8 mouse cellular contexts compared by ENCODE assay signal in genomic region chr2:11706746-11707065, GRCm38 (mm10). TPM values are rescaled to one million over a fixed set of nuclear protein-coding genes. Genes with fewer than 3 reads are reported as not detected.
A peak's percentile ranks its signal among the peaks of the same experiment; 100 is the strongest.
DNase-seq lines count a peak whose midpoint lies in the region; ATAC-seq and TF ChIP-seq lines count a peak whose summit lies in the region.

No protein-coding gene starts in this region.

- H3K9me3 ChIP-seq in megakaryocyte, embryonic 14.5 days: no peaks in the 10 kb centered on the region
- no peaks in the 10 kb centered on the region for H3K9me3 ChIP-seq in hindbrain, embryonic 15.5 days
- no peaks in the 10 kb centered on the region for H3K9me3 ChIP-seq in midbrain, postnatal 0 days (ENCODE audit: low read length)

- peaks cover 6% of the 10 kb centered on the region for H3K36me3 ChIP-seq in megakaryocyte, embryonic 14.5 days (replicated peaks; ENCODE audit: low read length)
- H3K36me3 ChIP-seq in hindbrain, embryonic 15.5 days: no peaks in the 10 kb centered on the region
- no peaks in the 10 kb centered on the region for H3K36me3 ChIP-seq in midbrain, postnatal 0 days (ENCODE audit: insufficient read depth, low read length)

- H3K9ac ChIP-seq in hindbrain, embryonic 15.5 days: no peak overlapping the region
- 0 out of 2 replicates have a peak overlapping the region, but pooled peaks have one; percentile 59 for H3K9ac ChIP-seq in midbrain, postnatal 0 days (replicated peaks; ENCODE audit: low read length, poor library complexity, severe bottlenecking)

- H3K4me2 ChIP-seq in hindbrain, embryonic 15.5 days: peak overlapping the region; percentile 100
- H3K4me2 ChIP-seq in midbrain, postnatal 0 days (ENCODE audit: low read depth, low read length, poor library complexity, severe bottlenecking): peak overlapping the region; percentile 99

- WGBS in hindbrain, embryonic 15.5 days: 38% methylated on average over 6 of the region's 6 CpGs
- 34% methylated on average over 6 of the region's 6 CpGs for WGBS in midbrain, postnatal 0 days

- peaks cover 76% of the 10 kb centered on the region for H3K4me1 ChIP-seq in megakaryocyte, embryonic 14.5 days
- peaks cover 18% of the 10 kb centered on the region for H3K4me1 ChIP-seq in hindbrain, embryonic 15.5 days (replicated peaks)
- H3K4me1 ChIP-seq in midbrain, postnatal 0 days (ENCODE audit: insufficient read depth, low read length): peaks cover 6% of the 10 kb centered on the region

- peak overlapping the region; percentile 99 for H3K4me3 ChIP-seq in megakaryocyte, embryonic 14.5 days (replicated peaks)
- peak overlapping the region; percentile 63; the same call in 1 of the 2 replicates for H3K4me3 ChIP-seq in hindbrain, embryonic 15.5 days
- peak overlapping the region; percentile 61 for H3K4me3 ChIP-seq in midbrain, postnatal 0 days (ENCODE audit: low read depth, low read length)

- no peak for ATAC-seq in megakaryocyte, adult 5-6 weeks (ENCODE audit: poor library complexity, severe bottlenecking)
- no peak for ATAC-seq in hindbrain, embryonic 15.5 days (ENCODE audit: low FRiP score, low read depth)
- ATAC-seq in midbrain, postnatal 0 days (ENCODE audit: low FRiP score): no peak

- no peak overlapping the region for H3K27ac ChIP-seq in hindbrain, embryonic 15.5 days (replicated peaks)
- no peak overlapping the region for H3K27ac ChIP-seq in midbrain, postnatal 0 days (ENCODE audit: low read depth, low read length)

- no peak for TF ChIP-seq CTCF in midbrain, postnatal 0 days (IDR thresholded peaks at IDR 0.05)

- no peaks in the 10 kb centered on the region for H3K27me3 ChIP-seq in megakaryocyte, embryonic 14.5 days (replicated peaks)
- H3K27me3 ChIP-seq in hindbrain, embryonic 15.5 days: peaks cover 23% of the 10 kb centered on the region
- H3K27me3 ChIP-seq in midbrain, postnatal 0 days (ENCODE audit: insufficient read depth, low read length): 0 out of 2 replicates have a peak, but pooled peaks cover 8% of the 10 kb centered on the region

- DNase-seq in adrenal gland, adult (ENCODE audit: inconsistent age in 2 of 2, low spot score in 1 of 2): peak; percentile 51 to 82
- no peak for DNase-seq in adrenal gland, adult 18-20 months (ENCODE audit: low spot score in 2 of 2)
- no peak for DNase-seq in midbrain, postnatal 0 days (ENCODE audit: low spot score)
- no peak for DNase-seq in spleen, adult 18-20 months
- no peak for DNase-seq in cerebellum, adult 18-20 months

RNA-seq across cellular contexts. Expression of gene Il15ra, which starts 1.6 kb away (rescaled TPM):
- 10 to 100 TPM; 25.0 to 26.0 TPM for total RNA-seq in adrenal gland, adult 18-20 months (2021)
- 4.0 and 6.5 TPM in 2 replicates for polyA plus RNA-seq in megakaryocyte, embryonic 14.5 days (2012; ENCODE audit: insufficient read depth, low replicate concordance)
- 13.5 and 15.4 TPM in 2 replicates for total RNA-seq in megakaryocyte, adult 5-6 weeks (2015)
- 9.3 and 11.1 TPM in 2 replicates for total RNA-seq in megakaryocyte, adult 5-6 weeks (2017)
- 1.4 and 1.8 TPM in 2 replicates for polyA plus RNA-seq in hindbrain, embryonic 15.5 days (2015; fragmentation: Nextera tagmentation; extraction: Ambion mirVana)
- total RNA-seq in midbrain, postnatal 0 days (2014; rRNA removed): 0.76 and 0.99 TPM in 2 replicates
- 1.4 TPM in 2 replicates for polyA plus RNA-seq in midbrain, postnatal 0 days (2015; fragmentation: Nextera tagmentation; extraction: Ambion mirVana)

Comparison
In these comparisons a context has a peak if more than half of its experiments do, and no peak if none do; other contexts are left out.
1. DNase-seq: peak in adrenal gland, adult (2 of 2); none in adrenal gland, adult 18-20 months (0 of 2), midbrain, postnatal 0 days (single experiment), spleen, adult 18-20 months (0 of 2) and cerebellum, adult 18-20 months (0 of 2).
2. Peak in every context shown above with its lines, with median percentiles within 50 percentile points of each other: H3K4me3 ChIP-seq.